Comparison of ENCODE assay signal across 15 mouse cellular contexts in genomic region chr12:40114020-40114419, GRCm38 (mm10). TPM values are rescaled to one million over a fixed set of nuclear protein-coding genes. Genes with fewer than 3 reads are reported as not detected.
"Had no signal": no experiment of that assay in that cellular context is flagged by ENCODE, and none has a peak within 500 bp of the region (broad histone marks: within the 10 kb centered on the region; RNA-seq: fewer than 3 reads in every experiment).

No protein-coding gene starts in this region.

- H3K9me3 ChIP-seq: midbrain, embryonic 10.5 days; neural tube, embryonic 15.5 days had no signal

- H3K9ac ChIP-seq: liver, embryonic 14.5 days; neural tube, embryonic 15.5 days had no signal

- H3K4me1 ChIP-seq: midbrain, embryonic 10.5 days; neural tube, embryonic 15.5 days had no signal

- H3K36me3 ChIP-seq: midbrain, embryonic 10.5 days; neural tube, embryonic 15.5 days had no signal

- DNase-seq: kidney, adult 8-10 months; kidney, postnatal 25 days; layer of hippocampus, adult 9-11 months; lung, adult 18-20 months; midbrain, embryonic 14.5 days; right cerebral cortex, adult 18-20 months; right cerebral cortex, postnatal 25 days; thymus, postnatal 14 days had no signal

- H3K27me3 ChIP-seq: neural tube, embryonic 15.5 days had no signal

- H3K27ac ChIP-seq: liver, embryonic 14.5 days; midbrain, embryonic 10.5 days; neural tube, embryonic 15.5 days; stomach, postnatal 0 days had no signal

- H3K4me2 ChIP-seq: neural tube, embryonic 15.5 days had no signal

- H3K4me3 ChIP-seq: midbrain, embryonic 10.5 days; myocyte; neural tube, embryonic 15.5 days had no signal

RNA-seq across cellular contexts. Expression of gene Scin, which starts 20.0 kb away (rescaled TPM):
- total RNA-seq: left cerebral cortex, postnatal 10 days; liver, adult 2 months had no signal
- polyA plus RNA-seq: midbrain, embryonic 10.5 days had no signal
